Mouse (Mus musculus) embryonic facial prominence, embryonic 15.5 days (tissue): ENCODE measurements around the gene Rbp7. TPM values are rescaled to one million over a fixed set of nuclear protein-coding genes. Genes with fewer than 3 reads are reported as not detected.
"Not testable (repeated sequence)": the region's sequence is repeated elsewhere in the genome, so short reads cannot be mapped to it uniquely, and the experiment has no call there.

ENCODE experiments used
- ATAC-seq: fragments of 200-750 bp; cut with Nextera tagmentation; 2 replicates; pipeline ENCODE4 v1.8.0; 2017; ENCODE audit warnings: low read depth, moderate TSS enrichment; ENCODE audit not compliant: insufficient number of reproducible peaks, low FRiP score, low TSS enrichment
- H3K27ac ChIP-seq: fragments of 300-500 bp; sonication (generic); replicated peaks from 2 replicates; pipeline ENCODE4 v1.5.1; 2015; ENCODE audit warnings: mild to moderate bottlenecking, inconsistent platforms
- H3K27me3 ChIP-seq: fragments of 300-500 bp; sonication (generic); 2 replicates; pipeline ENCODE4 v1.6.1; 2015; ENCODE audit warnings: inconsistent platforms
- H3K36me3 ChIP-seq: fragments of 300-500 bp; sonication (generic); 2 replicates; pipeline ENCODE4 v1.6.1; 2015; ENCODE audit warnings: mild to moderate bottlenecking, inconsistent platforms
- H3K4me1 ChIP-seq: fragments of 300-500 bp; sonication (generic); 2 replicates; pipeline ENCODE4 v1.6.1; 2015; ENCODE audit warnings: inconsistent platforms
- H3K4me2 ChIP-seq: fragments of 300-500 bp; sonication (generic); replicated peaks from 2 replicates; pipeline ENCODE4 v1.6.1; 2015; ENCODE audit warnings: mild to moderate bottlenecking, inconsistent platforms
- H3K4me3 ChIP-seq: fragments of 300-500 bp; sonication (generic); replicated peaks from 2 replicates; pipeline ENCODE4 v1.5.1; 2015; ENCODE audit warnings: mild to moderate bottlenecking, inconsistent platforms
- H3K9ac ChIP-seq: fragments of 300-500 bp; sonication (generic); 2 replicates; pipeline ENCODE4 v1.6.1; 2015; ENCODE audit warnings: inconsistent platforms
- H3K9me3 ChIP-seq: fragments of 300-500 bp; sonication (generic); replicated peaks from 2 replicates; pipeline ENCODE4 v1.6.1; 2016; ENCODE audit warnings: inconsistent platforms
- WGBS: fragments of 180-500 bp; shearing (Covaris S2); methylation state at CpG from one replicate; pipeline ENCODE4 v1.1.7; 2015; 5-methylcytosine and 5-hydroxymethylcytosine counted together
- polyA plus RNA-seq: library from polyadenylated mRNA; unstranded; fragments of >200 nt; fragmentation: Nextera tagmentation; extraction: Ambion mirVana; gene quantifications from 2 replicates; pipeline ENCODE4 v1.2.1, GENCODE M21; 2015

The Rbp7 gene
- polyA plus RNA-seq, 1 experiment from 2014 or later: 1.6 TPM

DNA sequence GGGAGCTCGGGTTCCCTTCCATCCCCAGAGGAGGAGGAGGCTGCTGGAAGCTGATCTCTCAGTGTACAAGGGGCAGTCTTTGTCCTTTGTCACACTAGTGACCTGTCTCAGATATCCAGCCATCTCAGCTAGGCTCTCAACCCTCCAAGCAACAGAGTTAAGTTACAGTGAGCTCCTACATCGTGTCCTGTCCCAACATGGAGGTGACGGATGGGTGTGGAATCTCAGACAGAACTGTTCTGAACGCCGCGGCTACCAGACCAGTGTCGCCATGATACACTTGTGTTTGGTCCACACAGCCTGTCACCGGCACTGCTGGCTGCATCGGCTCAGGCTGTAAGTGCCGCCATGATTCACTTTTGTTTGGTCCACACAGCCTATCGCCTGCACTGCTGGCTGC is 22.3 kb upstream of the Rbp7 start, which contains the start of gene Tmem274:
Gene Tmem274 (plus strand): TSS at position 301 of the 400 bp plus-strand sequence.
- ATAC-seq: no peak
- WGBS: 71% methylated on average over 11 of the region's 11 CpGs

DNA sequence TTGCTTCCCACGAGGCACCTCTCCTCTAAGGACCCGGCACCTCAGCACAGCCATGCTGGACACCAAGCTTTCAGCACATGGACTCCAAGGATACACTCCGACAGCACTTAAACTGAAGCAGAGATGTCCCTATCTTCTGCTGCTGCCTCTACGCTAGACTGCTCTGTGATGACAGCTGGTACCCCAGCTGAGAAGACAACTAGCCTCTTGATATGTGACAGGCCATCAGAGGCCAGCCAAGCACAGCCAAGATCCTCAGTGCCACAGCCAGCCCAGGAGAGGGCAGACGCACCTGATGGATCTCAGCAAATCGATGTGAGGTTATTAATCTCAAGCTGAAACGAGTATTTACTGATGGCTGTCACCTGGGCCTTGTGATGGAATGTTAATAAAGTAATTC is 20.3 kb upstream of the Rbp7 start:
- no peaks in the 10 kb centered on the region for H3K4me1 ChIP-seq
- H3K9me3 ChIP-seq: no peaks in the 10 kb centered on the region
- no peak overlapping the region for H3K9ac ChIP-seq
- peaks cover 19% of the 10 kb centered on the region for H3K36me3 ChIP-seq
- no peak overlapping the region for H3K4me3 ChIP-seq
- H3K27me3 ChIP-seq: no peaks in the 10 kb centered on the region
- H3K27ac ChIP-seq: no peak overlapping the region
- WGBS: 80% methylated on average over 7 of the region's 7 CpGs
- ATAC-seq: no peak
- H3K4me2 ChIP-seq: no peak overlapping the region

More for the DNA sequence above, 22.3 kb upstream of the Rbp7 start, which contains the start of gene Tmem274:
- Histone ChIP-seq H3K27me3 (no peaks in the 10 kb centered on the region), H3K27ac (no peak within 1 kb of the TSS), H3K4me3 (no peak within 1 kb of the TSS), H3K9me3 (no peaks in the 10 kb centered on the region), H3K4me1 (no peaks in the 10 kb centered on the region), H3K9ac (no peak within 1 kb of the TSS), H3K36me3 (peaks cover 18% of the 10 kb centered on the region), H3K4me2 (no peak within 1 kb of the TSS)

DNA sequence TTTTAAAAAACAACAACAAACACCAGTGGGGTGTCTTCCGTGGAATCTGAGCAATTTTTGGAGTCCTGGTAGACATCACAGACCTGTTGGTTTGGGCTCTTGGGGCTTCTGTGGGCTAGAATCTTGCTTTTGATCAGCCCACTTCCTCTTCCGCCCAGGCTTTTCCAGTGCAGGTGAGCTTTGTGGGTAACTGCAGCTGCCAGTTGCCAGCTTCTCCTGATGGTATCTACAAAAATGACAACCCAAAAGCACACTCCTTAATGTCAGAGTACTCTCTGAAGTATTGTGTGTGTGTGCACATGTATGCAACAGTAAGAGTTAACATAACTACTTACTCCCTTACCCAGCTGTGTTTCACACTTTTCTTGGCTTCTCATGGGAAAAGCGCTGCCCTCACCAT is 14.8 kb upstream of the Rbp7 start:
- H3K9ac ChIP-seq: no peak overlapping the region
- H3K27ac ChIP-seq: no peak overlapping the region
- no peak for ATAC-seq
- H3K36me3 ChIP-seq: peaks cover 33% of the 10 kb centered on the region
- H3K27me3 ChIP-seq: no peaks in the 10 kb centered on the region
- H3K9me3 ChIP-seq: no peaks in the 10 kb centered on the region
- H3K4me2 ChIP-seq: no peak overlapping the region
- H3K4me1 ChIP-seq: no peaks in the 10 kb centered on the region
- WGBS: 92% methylated on average over 3 of the region's 3 CpGs
- H3K4me3 ChIP-seq: no peak overlapping the region

DNA sequence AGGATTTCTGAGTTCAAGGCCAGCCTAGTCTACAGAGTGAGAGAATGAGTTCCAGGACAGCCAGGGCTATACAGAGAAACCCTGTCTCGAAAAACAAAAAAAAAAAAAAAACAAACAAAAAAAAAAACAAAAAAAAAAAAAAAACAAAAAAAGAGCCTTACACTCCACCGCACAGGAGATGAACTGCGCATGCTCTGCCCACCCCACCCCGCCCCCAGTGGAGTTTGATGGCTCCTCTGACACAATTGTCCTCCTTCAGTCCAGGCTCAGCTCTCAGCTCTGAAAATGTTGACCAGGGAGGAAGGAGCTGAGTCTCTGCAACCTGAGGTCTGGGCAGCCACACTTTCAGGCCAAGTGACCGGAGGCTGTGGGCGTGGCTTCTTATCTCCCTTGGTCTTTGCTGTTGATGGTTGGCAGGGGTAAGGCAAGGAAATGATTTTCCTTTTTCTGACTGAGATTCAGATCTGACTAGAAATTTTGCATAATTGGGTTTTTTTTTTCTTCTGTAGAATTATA is 8.7 kb upstream of the Rbp7 start:
- Histone ChIP-seq H3K27ac (no peak overlapping the region), H3K4me1 (peaks cover 6% of the 10 kb centered on the region; the same call in 1 of the 2 replicates), H3K9ac (no peak overlapping the region), H3K27me3 (no peaks in the 10 kb centered on the region), H3K9me3 (no peaks in the 10 kb centered on the region), H3K36me3 (no peaks in the 10 kb centered on the region; the same call in 1 of the 2 replicates), H3K4me3 (no peak overlapping the region), H3K4me2 (no peak overlapping the region)
- 73% methylated on average over 6 of the region's 6 CpGs for WGBS
- no peak for ATAC-seq

DNA sequence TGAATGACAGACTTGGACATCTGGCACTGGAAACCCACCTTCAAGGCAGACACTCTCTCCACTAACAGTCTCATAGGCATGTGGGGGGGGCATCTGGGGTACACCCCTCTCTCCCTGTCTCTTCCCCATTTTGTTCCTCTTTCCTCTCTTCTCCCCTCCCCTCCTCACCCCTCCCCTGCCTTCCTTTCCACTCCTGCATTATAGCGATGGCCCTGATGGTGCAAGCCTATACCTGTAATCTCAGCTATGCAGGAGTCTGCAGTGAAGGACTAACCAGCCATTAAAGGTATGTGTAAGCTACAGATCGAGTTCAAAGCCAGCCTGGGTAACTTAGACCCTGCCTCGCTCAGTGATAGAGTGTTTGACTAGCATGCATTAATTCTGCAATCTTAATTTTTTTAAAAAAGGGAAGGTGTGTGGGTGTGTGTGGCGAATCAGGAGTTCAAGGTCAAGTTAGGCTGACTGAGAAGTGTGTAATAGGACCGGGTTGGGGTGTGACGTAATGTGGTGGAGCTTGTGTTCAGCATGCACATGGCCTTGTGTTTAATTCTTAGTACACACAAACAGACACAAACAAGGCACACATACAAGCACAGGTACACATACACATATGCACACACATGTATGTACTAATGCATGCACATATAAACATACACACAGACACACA is 7.7 kb upstream of the Rbp7 start:
- H3K36me3 ChIP-seq: no peaks in the 10 kb centered on the region; the same call in 1 of the 2 replicates
- H3K4me1 ChIP-seq: peaks cover 6% of the 10 kb centered on the region; the same call in 1 of the 2 replicates
- H3K27me3 ChIP-seq: no peaks in the 10 kb centered on the region
- no peak overlapping the region for H3K27ac ChIP-seq
- no peak for ATAC-seq
- H3K4me3 ChIP-seq: no peak overlapping the region
- no peaks in the 10 kb centered on the region for H3K9me3 ChIP-seq
- no peak overlapping the region for H3K9ac ChIP-seq
- H3K4me2 ChIP-seq: no peak overlapping the region
- 66% methylated on average over 6 of the region's 6 CpGs for WGBS

DNA sequence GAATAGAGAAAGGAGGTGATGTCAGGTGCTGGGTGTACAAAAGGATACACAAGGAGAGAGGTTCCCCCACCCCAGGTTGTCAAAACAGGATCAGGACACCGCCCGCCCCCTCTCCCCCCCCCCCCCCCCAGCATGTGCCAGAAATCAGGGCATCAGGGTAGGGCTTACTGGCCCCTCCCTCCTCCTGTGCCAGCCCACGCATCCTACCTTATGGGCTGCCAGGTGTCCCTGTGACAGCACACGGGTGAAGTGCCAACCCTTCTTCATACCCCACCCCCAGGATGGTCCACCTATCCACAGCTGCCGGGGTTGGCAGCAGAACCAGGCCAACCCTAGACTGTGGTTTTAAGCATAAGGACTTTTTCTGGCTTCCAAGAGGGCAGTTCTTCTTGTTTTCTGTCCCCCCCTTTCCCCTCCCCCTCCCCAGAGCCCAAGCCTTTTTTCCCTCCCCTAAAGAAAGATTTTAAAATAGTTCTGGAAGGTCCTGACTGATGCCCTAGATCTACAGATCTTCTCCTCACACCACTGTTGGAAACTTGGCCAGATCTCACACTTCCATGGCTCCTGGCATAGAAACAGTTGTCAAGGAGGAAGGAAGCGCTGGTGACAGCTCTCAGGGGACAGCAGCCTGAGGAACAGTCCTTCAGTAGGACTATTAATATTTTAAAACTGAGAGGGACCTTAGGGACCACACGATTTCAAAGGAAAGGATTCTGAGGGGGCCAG is 7.0 kb upstream of the Rbp7 start:
- Histone ChIP-seq H3K9ac (no peak overlapping the region), H3K27me3 (no peaks in the 10 kb centered on the region), H3K4me1 (peaks cover 6% of the 10 kb centered on the region; the same call in 1 of the 2 replicates), H3K36me3 (no peaks in the 10 kb centered on the region), H3K4me3 (no peak overlapping the region), H3K4me2 (no peak overlapping the region), H3K9me3 (no peaks in the 10 kb centered on the region), H3K27ac (no peak overlapping the region)
- 59% methylated on average over 4 of the region's 7 CpGs for WGBS
- ATAC-seq: no peak; the same call in 1 of the 2 replicates

DNA sequence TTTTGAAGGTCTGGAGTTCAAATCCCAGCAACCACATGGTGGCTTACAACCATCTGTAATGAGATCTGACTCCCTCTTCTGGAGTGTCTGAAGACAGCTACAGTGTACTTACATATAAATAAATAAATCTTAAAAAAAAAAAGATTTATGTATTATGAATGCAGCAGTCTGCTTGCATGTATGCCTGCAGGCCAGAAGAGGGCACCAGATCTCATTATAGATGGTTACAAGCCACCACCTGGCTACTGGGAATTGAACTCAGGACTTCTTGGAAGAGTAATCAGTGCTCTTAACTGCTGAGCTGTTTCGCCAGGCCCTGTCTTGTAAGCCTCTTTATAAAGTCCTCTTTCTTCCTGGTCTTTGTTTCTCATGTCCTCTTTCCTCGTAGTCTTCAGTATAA is 5.7 kb upstream of the Rbp7 start:
- not testable (repeated sequence) for H3K27me3 ChIP-seq, H3K9ac ChIP-seq, H3K9me3 ChIP-seq, H3K4me3 ChIP-seq, H3K36me3 ChIP-seq, H3K4me2 ChIP-seq, H3K4me1 ChIP-seq, H3K27ac ChIP-seq, ATAC-seq
- WGBS: 94% methylated on average over 2 of the region's 2 CpGs

DNA sequence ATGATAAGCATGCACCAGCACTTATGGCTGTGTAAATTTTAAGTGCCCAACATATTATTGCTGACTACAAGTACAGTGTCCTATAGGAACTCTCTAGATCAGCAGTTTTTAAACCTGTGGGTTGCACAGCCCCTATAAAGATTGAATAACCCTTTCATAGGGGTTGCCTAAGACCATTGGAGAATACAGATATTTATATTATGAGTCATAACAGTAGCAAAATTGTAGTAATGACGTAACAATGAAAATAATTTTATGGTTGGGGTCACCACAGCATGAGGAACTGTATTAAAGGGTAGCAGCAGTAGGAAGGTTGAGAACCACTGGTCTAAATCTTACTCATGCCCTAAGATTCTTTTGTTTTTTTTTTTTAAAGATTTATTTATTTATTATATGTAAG is 4.6 kb upstream of the Rbp7 start:
- Histone ChIP-seq H3K36me3 (no peaks in the 10 kb centered on the region), H3K9me3 (no peaks in the 10 kb centered on the region), H3K4me3 (no peak overlapping the region), H3K9ac (no peak overlapping the region), H3K27me3 (no peaks in the 10 kb centered on the region), H3K4me1 (peaks cover 6% of the 10 kb centered on the region; the same call in 1 of the 2 replicates), H3K27ac (no peak overlapping the region), H3K4me2 (no peak overlapping the region)
- WGBS: 71% methylated on average over 1 of the region's 1 CpGs
- ATAC-seq: no peak

DNA sequence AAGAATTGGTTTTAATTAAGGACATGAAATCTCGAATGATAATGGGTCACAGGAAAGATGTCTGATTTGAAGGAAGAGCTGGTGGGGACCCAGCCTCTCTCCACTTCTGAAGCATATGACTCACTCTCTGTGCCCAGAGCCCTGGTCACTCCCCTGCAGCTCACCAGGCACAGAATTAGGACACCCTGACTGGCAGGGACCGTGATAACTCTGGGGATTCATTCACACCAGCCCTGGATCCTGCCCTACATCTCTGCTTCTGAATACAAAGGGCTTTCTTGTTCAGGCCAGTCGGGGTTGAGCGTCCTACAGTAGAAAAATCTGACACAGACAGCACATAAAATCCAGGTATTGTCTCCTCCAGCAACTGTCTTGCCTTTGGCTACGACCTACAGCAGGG is 3.7 kb upstream of the Rbp7 start:
- no peak for ATAC-seq
- no peak overlapping the region for H3K9ac ChIP-seq
- no peaks in the 10 kb centered on the region for H3K36me3 ChIP-seq
- H3K4me3 ChIP-seq: no peak overlapping the region
- H3K4me1 ChIP-seq: peaks cover 6% of the 10 kb centered on the region; the same call in 1 of the 2 replicates
- H3K9me3 ChIP-seq: no peaks in the 10 kb centered on the region
- no peaks in the 10 kb centered on the region for H3K27me3 ChIP-seq
- H3K27ac ChIP-seq: no peak overlapping the region
- WGBS: 20% methylated on average over 5 of the region's 5 CpGs
- H3K4me2 ChIP-seq: no peak overlapping the region

DNA sequence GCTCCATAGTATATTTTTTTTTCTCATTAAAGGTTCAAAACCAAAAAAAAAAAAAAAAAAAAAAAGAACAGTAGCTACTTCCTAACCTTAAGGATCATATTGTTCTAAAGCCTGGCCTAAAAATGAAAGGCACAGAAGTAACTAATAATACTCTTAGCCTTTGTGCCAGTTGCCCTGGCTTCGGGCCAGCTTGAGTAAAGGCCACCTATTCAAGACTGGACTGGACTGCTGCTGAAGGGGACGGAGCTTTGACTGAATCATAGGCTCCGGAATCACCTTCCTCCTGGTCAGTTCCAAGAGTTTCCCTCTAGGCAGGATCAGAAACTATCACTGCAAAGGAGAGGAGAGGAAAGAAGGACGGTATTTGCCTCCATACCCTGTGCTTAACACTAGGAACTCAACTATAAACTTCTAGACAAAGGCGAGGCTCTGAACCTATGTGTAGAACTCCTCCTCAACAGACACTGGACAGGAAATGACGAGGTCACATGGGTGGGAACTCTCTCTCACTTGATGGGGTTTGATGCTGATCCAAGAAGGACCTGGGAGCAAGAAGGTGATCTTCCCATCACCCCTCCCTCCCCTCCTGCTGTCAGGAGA is 3.2 kb upstream of the Rbp7 start:
- Histone ChIP-seq H3K27me3 (no peaks in the 10 kb centered on the region), H3K36me3 (no peaks in the 10 kb centered on the region), H3K9me3 (no peaks in the 10 kb centered on the region), H3K4me2 (no peak overlapping the region), H3K27ac (no peak overlapping the region), H3K9ac (no peak overlapping the region), H3K4me1 (peaks cover 6% of the 10 kb centered on the region; the same call in 1 of the 2 replicates), H3K4me3 (no peak overlapping the region)
- no peak for ATAC-seq
- 80% methylated on average over 6 of the region's 6 CpGs for WGBS

DNA sequence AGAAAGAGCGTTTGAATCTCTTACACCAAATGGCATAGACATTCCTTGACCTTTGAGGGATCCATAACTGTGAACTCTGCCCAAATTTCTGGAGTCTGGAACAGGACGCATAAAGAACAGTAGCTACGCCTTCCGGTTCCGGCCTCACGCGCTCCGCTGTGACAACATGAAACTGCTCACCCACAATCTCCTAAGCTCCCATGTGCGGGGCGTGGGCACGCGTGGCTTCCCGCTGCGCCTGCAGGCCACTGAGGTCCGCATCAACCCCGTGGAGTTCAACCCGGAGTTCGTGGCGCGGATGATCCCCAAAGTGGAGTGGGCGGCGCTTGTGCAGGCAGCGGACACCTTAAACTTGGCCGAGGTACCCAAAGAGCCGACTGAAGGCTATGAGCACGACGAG is 2.4 kb upstream of the Rbp7 start:
- not testable (repeated sequence) for H3K9me3 ChIP-seq, ATAC-seq, H3K36me3 ChIP-seq, H3K9ac ChIP-seq, H3K4me1 ChIP-seq, H3K4me3 ChIP-seq, H3K27me3 ChIP-seq, H3K4me2 ChIP-seq, H3K27ac ChIP-seq
- WGBS: 88% methylated on average over 27 of the region's 27 CpGs
